Mouse (Mus musculus) Muller cell, postnatal 12 days (primary cell): ENCODE data around the gene Fcgr3.
"Not testable (repeated sequence)": the region's sequence is repeated elsewhere in the genome, so short reads cannot be mapped to it uniquely, and the experiment has no call there.

Experiments
- DNase-seq: peaks from one replicate; pipeline ENCODE4 v3.0.0-alpha.2; 2015; ENCODE audit errors: inconsistent ontology term

Gene Fcgr3

GRCm38 (mm10) chr1:171085718-171086117, 21.0 kb upstream of the Fcgr3 start:
- DNase-seq = peak; percentile 17

- not testable (repeated sequence) for DNase-seq
These were observed 16.9 kb upstream of the Fcgr3 start for GRCm38 (mm10) chr1:171081512-171082231.

- DNase-seq = not testable (repeated sequence)
These were observed 15.1 kb upstream of the Fcgr3 start for GRCm38 (mm10) chr1:171079825-171080224.

- DNase-seq = not testable (repeated sequence)
These were observed 14.6 kb upstream of the Fcgr3 start for GRCm38 (mm10) chr1:171079345-171079744.

DNA sequence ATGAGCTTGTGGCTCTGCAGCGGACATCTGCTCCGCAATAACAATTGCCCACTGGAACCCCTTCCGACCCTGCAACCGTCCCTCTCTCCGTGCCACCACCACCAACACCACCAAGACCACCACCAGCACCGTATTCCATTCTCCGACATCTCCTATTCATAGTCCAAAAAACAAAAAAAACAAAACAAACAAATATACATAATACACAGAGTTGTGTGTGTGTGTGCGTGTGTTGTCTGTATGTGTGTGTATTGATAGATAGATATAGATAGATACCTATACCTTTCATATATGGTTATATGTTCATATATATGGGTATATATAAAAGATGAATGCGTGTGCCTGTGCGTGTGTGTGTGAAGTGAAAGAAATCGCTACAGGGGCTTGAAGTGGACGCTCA, 13.7 kb upstream of the Fcgr3 start:
- not testable (repeated sequence) for DNase-seq

DNA sequence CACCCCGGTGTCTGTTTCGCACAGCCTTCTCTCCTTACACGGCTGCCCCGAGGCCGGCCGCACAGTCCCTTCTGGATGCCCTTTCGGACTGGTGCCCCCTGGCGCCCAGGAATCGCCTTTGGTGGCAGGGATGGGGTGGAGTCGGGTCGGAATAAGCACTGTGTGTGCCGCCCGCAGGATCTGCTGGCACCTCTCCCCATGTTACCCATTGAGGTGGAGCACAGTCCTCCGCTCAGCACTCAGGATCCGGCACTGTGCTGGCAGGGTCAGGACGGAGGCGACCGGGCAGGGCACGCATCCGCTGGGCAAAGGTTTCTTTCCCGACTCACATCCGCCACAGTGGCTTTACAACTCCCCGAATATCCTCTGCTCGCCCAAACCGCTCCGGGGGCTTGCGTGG, 13.2 kb upstream of the Fcgr3 start:
- not testable (repeated sequence) for DNase-seq

DNA sequence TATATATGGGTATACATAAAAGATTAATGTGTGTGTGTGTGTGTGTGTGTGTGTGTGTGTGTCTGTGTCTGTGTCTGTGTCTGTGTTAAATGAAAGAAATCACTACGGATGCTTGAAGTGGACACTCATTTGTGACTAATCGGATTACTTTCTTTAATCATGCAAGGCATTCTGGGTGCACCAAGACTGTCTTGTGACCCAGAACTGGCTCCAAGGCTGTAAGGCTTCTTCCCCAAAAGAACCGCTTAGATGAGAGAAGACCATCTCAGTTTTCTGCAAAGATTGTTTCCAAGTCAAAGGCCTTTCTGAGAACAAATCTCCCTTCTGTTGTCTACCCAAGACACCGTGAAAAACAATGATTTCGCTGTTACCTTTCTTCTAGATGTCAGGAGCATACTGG, 12.5 kb upstream of the Fcgr3 start:
- not testable (repeated sequence) for DNase-seq

DNA sequence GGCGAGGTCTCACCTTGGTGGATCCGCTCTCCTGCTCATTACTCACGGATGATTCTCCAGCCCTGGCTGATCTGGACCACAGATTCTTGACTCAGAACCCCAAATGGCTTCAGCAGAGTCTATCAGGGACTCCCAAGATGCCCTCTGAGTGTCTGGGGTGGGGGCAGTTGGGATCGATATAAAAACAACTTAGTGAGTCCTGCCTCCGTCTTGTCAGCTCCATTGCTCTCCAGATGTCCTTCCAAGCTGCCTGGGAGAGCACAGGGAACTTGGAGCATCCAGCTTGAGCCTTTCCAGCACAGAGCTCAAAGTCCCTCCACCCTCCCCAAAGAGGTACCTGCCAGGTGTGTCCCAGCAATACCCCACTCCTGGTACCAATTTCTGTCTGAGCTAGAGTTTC, 11.4 kb upstream of the Fcgr3 start:
- DNase-seq = not testable (repeated sequence)

DNA sequence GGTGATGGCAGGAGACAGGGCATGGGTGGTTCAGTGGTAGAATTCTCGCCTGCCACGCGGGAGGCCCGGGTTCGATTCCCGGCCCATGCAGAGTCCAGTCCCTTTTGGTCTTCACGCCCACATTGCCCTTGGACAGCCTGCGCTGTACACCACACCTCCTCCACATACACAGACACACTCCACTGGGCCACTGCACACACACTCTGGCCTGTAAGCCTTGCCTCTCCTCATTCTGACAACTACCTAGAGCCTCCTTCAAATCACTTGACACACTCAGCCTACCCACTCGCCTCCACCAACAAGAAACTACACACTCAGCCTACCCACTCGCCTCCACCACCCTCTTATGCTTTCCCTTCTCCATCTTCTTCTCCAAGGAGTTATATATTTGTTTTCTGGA, 9.5 kb upstream of the Fcgr3 start:
- DNase-seq = peak; percentile 30

DNA sequence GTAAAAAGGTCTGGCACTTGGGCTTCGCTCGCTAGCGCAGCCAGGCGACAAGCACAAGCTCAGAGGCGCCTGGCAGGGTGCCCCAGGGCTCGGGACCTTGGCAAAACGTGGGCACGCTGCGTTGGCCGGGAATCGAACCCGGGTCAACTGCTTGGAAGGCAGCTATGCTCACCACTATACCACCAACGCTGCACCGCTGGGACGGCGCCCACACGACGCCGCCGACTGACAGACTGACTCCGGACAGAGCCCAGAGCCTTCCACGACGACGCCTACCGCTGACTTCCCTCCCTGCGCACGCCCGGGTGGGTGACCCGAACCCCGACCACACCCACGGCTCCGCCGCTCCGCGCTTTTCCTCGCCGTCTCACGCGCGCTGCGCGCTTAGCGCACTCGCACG, 7.5 kb upstream of the Fcgr3 start:
- not testable (repeated sequence) for DNase-seq

- not testable (repeated sequence) for DNase-seq
These were observed 7.0 kb upstream of the Fcgr3 start for GRCm38 (mm10) chr1:171071726-171072125.

DNA sequence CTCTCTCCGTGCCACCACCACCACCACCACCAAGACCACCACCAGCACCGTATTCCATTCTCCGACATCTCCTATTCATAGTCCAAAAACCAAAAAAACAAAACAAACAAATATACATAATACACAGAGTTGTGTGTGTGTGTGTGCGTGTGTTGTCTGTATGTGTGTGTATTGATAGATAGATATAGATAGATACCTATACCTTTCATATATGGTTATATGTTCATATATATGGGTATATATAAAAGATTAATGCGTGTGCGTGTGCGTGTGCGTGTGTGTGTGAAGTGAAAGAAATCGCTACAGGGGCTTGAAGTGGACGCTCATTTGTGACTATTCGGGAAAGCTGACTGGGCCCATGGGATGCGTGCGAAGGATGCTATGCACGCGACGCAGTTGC, 6.1 kb upstream of the Fcgr3 start:
- DNase-seq = not testable (repeated sequence)

- peak; percentile 17 for DNase-seq
These were observed 4.8 kb upstream of the Fcgr3 start for GRCm38 (mm10) chr1:171069508-171069907.

GRCm38 (mm10) chr1:171067928-171068327, 3.2 kb upstream of the Fcgr3 start:
- not testable (repeated sequence) for DNase-seq

GRCm38 (mm10) chr1:171066583-171066982, 1.8 kb upstream of the Fcgr3 start:
- not testable (repeated sequence) for DNase-seq

DNA sequence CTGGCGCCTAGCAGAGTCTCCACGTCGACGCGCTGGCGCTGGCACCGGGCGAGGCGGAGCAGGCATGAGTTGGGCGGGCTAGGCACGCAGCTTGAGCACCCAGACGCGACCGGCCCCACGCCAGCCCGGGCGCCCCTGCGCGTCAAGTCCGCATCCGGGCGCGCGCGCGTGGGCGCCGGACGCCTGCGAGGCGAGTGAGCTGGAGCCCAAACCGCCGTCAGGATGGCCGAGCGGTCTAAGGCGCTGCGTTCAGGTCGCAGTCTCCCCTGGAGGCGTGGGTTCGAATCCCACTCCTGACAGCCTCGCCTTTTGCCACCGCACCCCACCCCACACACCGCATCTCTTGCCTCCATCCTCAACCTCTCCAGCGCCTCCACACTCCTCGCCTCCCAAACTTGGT, 1.0 kb upstream of the Fcgr3 start:
- DNase-seq = not testable (repeated sequence)

GRCm38 (mm10) chr1:171065243-171065587, 480 bp upstream of the Fcgr3 start:
- DNase-seq = not testable (repeated sequence)

GRCm38 (mm10) chr1:171063569-171064490, 905 bp downstream of the Fcgr3 start:
- peak; percentile 25 for DNase-seq

DNA sequence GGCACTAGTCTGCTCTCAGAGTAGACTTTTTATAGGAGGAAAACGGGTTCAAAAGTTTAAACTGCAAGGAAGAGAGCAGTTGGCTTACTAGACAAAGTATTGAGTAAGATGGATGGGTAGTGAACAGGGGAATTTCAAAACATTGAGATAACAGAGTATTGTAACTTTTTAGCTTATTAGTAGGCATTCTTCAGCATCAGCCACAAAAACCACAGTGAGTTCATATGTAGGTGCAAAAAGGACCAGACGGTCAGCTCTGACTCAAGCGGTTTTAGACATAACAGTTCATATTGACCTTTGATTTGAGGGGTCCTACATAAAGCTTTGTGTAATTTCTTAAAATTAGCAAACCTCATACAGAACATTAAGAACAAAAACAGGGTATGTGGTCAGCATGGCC, 3.2 kb downstream of the Fcgr3 start:
- no peak for DNase-seq

DNA sequence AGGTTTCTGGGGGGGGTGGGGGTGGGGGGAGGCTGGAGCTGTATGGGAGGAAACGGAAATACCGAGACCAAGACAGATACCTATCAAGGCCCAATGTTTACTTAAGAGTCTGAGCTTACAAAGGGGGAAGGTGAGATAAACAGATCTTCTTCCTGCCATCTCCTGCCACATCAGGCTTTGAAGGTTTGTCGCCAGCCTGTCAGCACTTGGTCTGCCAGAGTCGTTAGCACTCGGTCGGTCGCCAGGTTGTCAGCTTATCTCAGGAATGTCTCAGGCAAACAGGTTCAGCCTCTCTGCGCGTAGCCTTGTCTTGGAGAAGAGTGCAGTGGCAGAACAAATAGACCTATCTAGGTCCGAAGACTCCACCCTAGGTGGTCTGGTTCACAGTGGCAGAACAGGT, 4.3 kb downstream of the Fcgr3 start:
- no peak for DNase-seq

GRCm38 (mm10) chr1:171059203-171059602, 5.5 kb downstream of the Fcgr3 start:
- DNase-seq = no peak

DNA sequence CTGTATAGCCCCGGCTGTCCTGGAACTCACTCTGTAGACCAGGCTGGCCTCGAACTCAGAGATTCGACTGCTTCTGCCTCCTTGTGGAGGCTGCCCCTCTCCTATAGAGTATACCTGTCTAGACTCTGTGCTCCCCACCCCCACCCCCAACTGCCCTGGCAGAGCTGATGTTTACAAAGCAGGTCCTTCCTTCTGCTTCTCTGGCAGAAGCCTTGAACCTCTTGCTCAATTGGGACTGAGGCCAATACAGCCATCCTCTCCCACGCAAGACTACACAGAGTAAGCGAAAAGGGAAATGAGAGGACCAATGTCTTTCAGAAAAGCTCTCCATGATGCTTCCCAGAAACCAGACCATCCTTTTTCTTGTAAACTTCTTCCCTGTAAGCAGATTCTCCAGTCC, 7.5 kb downstream of the Fcgr3 start:
- DNase-seq = no peak

- no peak for DNase-seq
These were observed 11.4 kb downstream of the Fcgr3 start for GRCm38 (mm10) chr1:171053305-171053704.
